In the genomic region with DNA sequence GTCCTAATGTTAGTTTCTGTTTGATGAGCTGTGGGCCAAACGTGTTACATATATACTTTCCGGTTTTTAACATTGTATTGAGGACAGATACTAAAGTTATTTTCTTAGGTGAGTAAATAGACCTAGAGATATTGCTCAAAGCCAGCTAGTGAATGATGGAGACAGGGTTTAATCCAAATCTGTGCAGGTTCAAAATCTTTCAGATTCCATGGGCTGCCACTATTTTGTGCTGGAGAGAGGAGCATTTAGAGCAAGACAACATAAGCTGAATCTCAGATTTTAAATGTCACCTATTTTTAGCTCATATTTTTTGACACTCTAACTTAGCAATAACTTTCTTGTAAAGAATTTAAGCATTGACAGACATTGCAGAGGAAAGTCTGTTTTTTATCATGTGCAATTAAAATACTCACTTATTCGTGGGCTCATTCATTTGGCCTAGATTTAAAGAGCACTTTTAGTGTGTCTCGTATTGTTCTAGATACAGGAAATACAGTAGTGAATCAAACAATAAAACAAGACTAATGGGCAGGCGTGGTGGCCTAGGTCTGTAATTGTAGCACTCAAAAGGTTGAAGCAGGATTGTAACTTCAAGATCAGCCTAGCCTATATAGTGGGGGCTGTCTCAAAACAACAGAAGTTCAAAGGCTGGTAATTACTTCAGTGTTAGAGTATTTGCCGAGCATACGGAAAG, we compare ENCODE assay signal across 1 mouse cellular context.
TF ChIP-seq lines count a peak whose summit lies in the region.

No protein-coding gene starts in this region.

TF ChIP-seq in MEL, 35 proteins besides CTCF, POLR2A, EP300 and RAD21:
- no peak for TF ChIP-seq MAFK (IDR thresholded peaks at IDR 0.05; ENCODE audit: borderline replicate concordance, low read depth, low read length)
- no peak for TF ChIP-seq ZKSCAN1 (IDR thresholded peaks at IDR 0.05; ENCODE audit: low read depth, low read length)
- no peak; the same call in 1 of the 2 replicates for TF ChIP-seq MXI1 (IDR thresholded peaks at IDR 0.05; ENCODE audit: low read depth, low read length)
